Mouse (Mus musculus) embryonic facial prominence, embryonic 11.5 days (tissue): Measurements from ENCODE around the gene Slc16a13. TPM values are rescaled to one million over a fixed set of nuclear protein-coding genes. Genes with fewer than 3 reads are reported as not detected.
A peak's percentile ranks its signal among the peaks of the same experiment; 100 is the strongest.
"Not testable (repeated sequence)": the region's sequence is repeated elsewhere in the genome, so short reads cannot be mapped to it uniquely, and the experiment has no call there.

Source experiments
- ATAC-seq: fragments of 200-750 bp; cut with Nextera tagmentation; replicated peaks from 2 replicates; pipeline ENCODE4 v1.8.0; 2017; ENCODE audit warnings: low read depth; ENCODE audit not compliant: insufficient number of reproducible peaks, low FRiP score, low TSS enrichment
- DNase-seq: peaks from one replicate; pipeline ENCODE4 v3.0.0-alpha.2; 2015; ENCODE audit warnings: low spot score
- H3K27ac ChIP-seq: fragments of 300-500 bp; sonication (generic); replicated peaks from 2 replicates; pipeline ENCODE4 v1.5.1; 2014; ENCODE audit warnings: mild to moderate bottlenecking, low read depth, low read length, control low read depth
- H3K27me3 ChIP-seq: fragments of 300-500 bp; sonication (generic); 2 replicates; pipeline ENCODE4 v1.6.1; 2014; ENCODE audit warnings: mild to moderate bottlenecking, low read length, moderate library complexity, mixed read lengths; ENCODE audit not compliant: control insufficient read depth, insufficient read depth
- H3K36me3 ChIP-seq: fragments of 300-500 bp; sonication (generic); replicated peaks from 2 replicates; pipeline ENCODE4 v1.6.1; 2014; ENCODE audit warnings: low read depth, mild to moderate bottlenecking, low read length, moderate library complexity, mixed read lengths; ENCODE audit not compliant: control insufficient read depth, insufficient read depth
- H3K4me1 ChIP-seq: fragments of 300-500 bp; sonication (generic); 2 replicates; pipeline ENCODE4 v1.6.1; 2014; ENCODE audit warnings: low read length, mixed read lengths; ENCODE audit not compliant: control insufficient read depth, insufficient read depth
- H3K4me2 ChIP-seq: fragments of 300-500 bp; sonication (generic); 2 replicates; pipeline ENCODE4 v1.6.1; 2014; ENCODE audit warnings: low read depth, mild to moderate bottlenecking, control low read depth, low read length, moderate library complexity
- H3K4me3 ChIP-seq: fragments of 300-500 bp; sonication (generic); 2 replicates; pipeline ENCODE4 v1.5.1; 2014; ENCODE audit warnings: low read depth, low read length, control low read depth
- H3K9ac ChIP-seq: fragments of 300-500 bp; sonication (generic); replicated peaks from 2 replicates; pipeline ENCODE4 v1.6.1; 2014; ENCODE audit warnings: mild to moderate bottlenecking, control low read depth, low read length
- H3K9me3 ChIP-seq: fragments of 300-500 bp; sonication (generic); replicated peaks from 2 replicates; pipeline ENCODE4 v1.6.1; 2016; ENCODE audit warnings: mild to moderate bottlenecking, low read length, inconsistent platforms, mixed read lengths; ENCODE audit not compliant: control insufficient read depth
- WGBS: fragments of 180-500 bp; shearing (Covaris S2); extraction: QIAGEN DNeasy Blood & Tissue Kit; methylation state at CpG from one replicate; pipeline ENCODE4 v1.1.7; 2014; 5-methylcytosine and 5-hydroxymethylcytosine counted together
- microRNA counts: library from miRNA; unstranded; fragments of <30 nt; microRNA quantifications from one replicate; lab custom pipeline; 2016
- microRNA-seq: library from miRNA; unstranded; fragments of <30 nt; microRNA quantifications from one replicate; pipeline ENCODE4, GENCODE M21; 2016; ENCODE audit warnings: borderline number of aligned reads
- polyA plus RNA-seq: library from polyadenylated mRNA; unstranded; fragments of >200 nt; fragmentation: Nextera tagmentation; extraction: Ambion mirVana; gene quantifications from 2 replicates; pipeline ENCODE4 v1.2.1, GENCODE M21; 2014

Slc16a13 gene
- polyA plus RNA-seq, 1 experiment from 2014 or later, result 8.5 TPM

GRCm38 (mm10) chr11:70172298-70172697, 48.6 kb downstream of the Slc16a13 start:
- Histone ChIP-seq H3K4me1 (no peaks in the 10 kb centered on the region), H3K27me3 (no peaks in the 10 kb centered on the region), H3K4me3 (no peak overlapping the region), H3K4me2 (no peak overlapping the region), H3K9ac (no peak overlapping the region), H3K36me3 (no peaks in the 10 kb centered on the region), H3K9me3 (no peaks in the 10 kb centered on the region), H3K27ac (no peak overlapping the region)
- no peak for DNase-seq
- 51% methylated on average over 5 of the region's 5 CpGs for WGBS
- ATAC-seq, result no peak

DNA sequence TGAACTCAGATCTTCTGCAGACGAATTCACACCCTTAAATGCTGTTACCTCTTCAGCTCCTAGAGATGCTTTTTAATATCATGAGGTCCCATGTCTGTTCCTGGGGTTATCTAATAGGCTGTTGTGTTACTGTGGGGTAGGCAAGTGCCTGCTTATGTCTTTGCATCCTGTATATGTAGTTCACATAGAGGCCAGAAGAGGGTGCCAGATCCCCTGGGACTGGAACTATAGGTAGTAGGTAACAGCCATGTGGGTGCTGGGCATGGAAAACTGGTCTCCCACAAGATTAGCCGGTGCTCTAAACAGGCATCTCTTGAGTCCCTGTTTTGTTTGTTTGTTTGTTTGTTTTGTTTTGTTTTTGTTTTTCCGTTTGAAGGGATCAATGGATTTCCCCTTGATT, 49.0 kb downstream of the Slc16a13 start:
- H3K4me1 ChIP-seq, result no peaks in the 10 kb centered on the region
- peak; percentile 24 for DNase-seq
- 43% methylated on average over 3 of the region's 3 CpGs for WGBS
- H3K27me3 ChIP-seq, result no peaks in the 10 kb centered on the region
- H3K9me3 ChIP-seq, result no peaks in the 10 kb centered on the region
- no peak overlapping the region for H3K4me3 ChIP-seq
- ATAC-seq, result no peak
- H3K4me2 ChIP-seq, result no peak overlapping the region
- H3K36me3 ChIP-seq, result no peaks in the 10 kb centered on the region
- no peak overlapping the region for H3K27ac ChIP-seq
- H3K9ac ChIP-seq, result no peak overlapping the region

GRCm38 (mm10) chr11:70171181-70171580, 49.7 kb downstream of the Slc16a13 start:
- no peaks in the 10 kb centered on the region for H3K36me3 ChIP-seq
- no peaks in the 10 kb centered on the region for H3K9me3 ChIP-seq
- no peaks in the 10 kb centered on the region for H3K4me1 ChIP-seq
- WGBS, result 82% methylated on average over 7 of the region's 7 CpGs
- H3K4me3 ChIP-seq, result no peak overlapping the region
- ATAC-seq (no peak), DNase-seq (no peak)
- H3K27me3 ChIP-seq, result no peaks in the 10 kb centered on the region
- H3K4me2 ChIP-seq, result no peak overlapping the region
- H3K9ac ChIP-seq, result no peak overlapping the region
- H3K27ac ChIP-seq, result no peak overlapping the region

GRCm38 (mm10) chr11:70170291-70170690, 50.6 kb downstream of the Slc16a13 start:
- no peak overlapping the region for H3K9ac ChIP-seq
- WGBS, result 76% methylated on average over 7 of the region's 7 CpGs
- no peak overlapping the region for H3K4me2 ChIP-seq
- no peak overlapping the region for H3K4me3 ChIP-seq
- DNase-seq (no peak), ATAC-seq (no peak)
- H3K36me3 ChIP-seq, result no peaks in the 10 kb centered on the region
- no peaks in the 10 kb centered on the region for H3K4me1 ChIP-seq
- no peaks in the 10 kb centered on the region for H3K9me3 ChIP-seq
- H3K27me3 ChIP-seq, result no peaks in the 10 kb centered on the region
- H3K27ac ChIP-seq, result no peak overlapping the region

DNA sequence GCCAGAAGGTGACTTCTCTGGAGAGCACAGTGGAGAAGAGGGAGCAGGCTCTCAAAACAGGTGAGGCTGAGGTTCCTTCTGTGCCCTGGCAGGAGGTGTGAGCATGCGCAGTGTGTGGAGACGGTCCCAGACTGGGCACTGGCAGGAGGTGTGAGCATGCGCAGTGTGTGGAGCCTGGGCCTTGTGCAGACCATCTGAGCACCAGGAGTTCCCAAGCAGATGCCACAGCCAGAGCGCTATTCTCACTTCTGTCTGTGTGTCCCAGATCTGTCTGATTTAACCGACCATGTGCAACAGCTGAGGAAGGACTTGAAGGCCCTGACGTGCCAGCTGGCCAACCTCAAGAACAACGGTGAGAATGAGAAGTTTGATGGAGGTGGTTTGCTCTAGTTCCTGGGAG, 51.4 kb downstream of the Slc16a13 start:
- H3K27ac ChIP-seq, H3K4me3 ChIP-seq, H3K36me3 ChIP-seq, ATAC-seq, H3K9me3 ChIP-seq, H3K27me3 ChIP-seq, H3K9ac ChIP-seq, H3K4me1 ChIP-seq, DNase-seq, H3K4me2 ChIP-seq: not testable (repeated sequence)
- 95% methylated on average over 7 of the region's 7 CpGs for WGBS

- WGBS, result 56% methylated on average over 7 of the region's 7 CpGs
- DNase-seq (no peak), ATAC-seq (no peak)
- Histone ChIP-seq H3K9me3 (no peaks in the 10 kb centered on the region), H3K9ac (no peak overlapping the region), H3K27me3 (no peaks in the 10 kb centered on the region), H3K27ac (no peak overlapping the region), H3K4me1 (no peaks in the 10 kb centered on the region), H3K4me3 (no peak overlapping the region), H3K36me3 (no peaks in the 10 kb centered on the region), H3K4me2 (no peak overlapping the region)
Measured at GRCm38 (mm10) chr11:70168136-70168535, 52.7 kb downstream of the Slc16a13 start.

MicroRNAs encoded within 50 kb of the gene (microRNA counts, 519-probe panel; counts per million panel counts)
- not detected for microRNA mmu-miR-195 (lab: Ali Mortazavi, UCI)
- microRNA mmu-miR-497 (lab: Ali Mortazavi, UCI), result 1,888 counts per million, percentile 11 among the panel's probes with 10 or more counts

Small RNA genes within 50 kb of the gene (microRNA-seq; reads per million reads assigned to microRNA genes)
- gene Mir195a (772 reads per million, percentile 68 among the genes with 10 or more reads in this experiment), gene Mir497 (not detected), gene Mir497b (not detected)

Other genes starting within 250 kb of the Slc16a13 start
- gene Ctdnep1, start 239.9 kb downstream of the Slc16a13 start, polyA plus RNA-seq, result 26.2 and 26.5 TPM in 2 replicates
- gene Elp5, start 238.5 kb downstream of the Slc16a13 start, polyA plus RNA-seq, result 156 and 157 TPM in 2 replicates
- gene Gabarap, start 229.9 kb downstream of the Slc16a13 start, polyA plus RNA-seq, result 474 and 509 TPM in 2 replicates
- gene Phf23, start 225.3 kb downstream of the Slc16a13 start, polyA plus RNA-seq, result 57.7 and 58.0 TPM in 2 replicates
- gene Dvl2, start 220.5 kb downstream of the Slc16a13 start, polyA plus RNA-seq, result 34.9 and 35.7 TPM in 2 replicates
- gene Acadvl, start 205.7 kb downstream of the Slc16a13 start, polyA plus RNA-seq, result 54.2 and 57.6 TPM in 2 replicates
- 7.6 and 11.2 TPM in 2 replicates for gene Dlg4, start 204.1 kb downstream of the Slc16a13 start, polyA plus RNA-seq
- gene Asgr1, start 167.0 kb downstream of the Slc16a13 start, polyA plus RNA-seq, result 0.46 and 0.95 TPM in 2 replicates
- not detected in 2 replicates for gene Asgr2, start 128.4 kb downstream of the Slc16a13 start, polyA plus RNA-seq
- 0.39 TPM in 1 of 2 replicates, not detected in the other for gene Mgl2, start 90.7 kb downstream of the Slc16a13 start, polyA plus RNA-seq
- gene Clec10a, start 64.9 kb downstream of the Slc16a13 start, polyA plus RNA-seq, result 0.72 and 1.3 TPM in 2 replicates
- 0.81 TPM in 1 of 2 replicates, not detected in the other for gene Slc16a11, start 8.3 kb downstream of the Slc16a13 start, polyA plus RNA-seq
- gene Bcl6b, start 8.7 kb upstream of the Slc16a13 start, polyA plus RNA-seq, result 6.7 and 6.9 TPM in 2 replicates
- gene 0610010K14Rik, start 16.9 kb upstream of the Slc16a13 start, polyA plus RNA-seq, result 195 and 211 TPM in 2 replicates
- 7.5 and 9.1 TPM in 2 replicates for gene Gm21988, start 18.8 kb upstream of the Slc16a13 start, polyA plus RNA-seq
- 103 and 110 TPM in 2 replicates for gene Rnasek, start 18.8 kb upstream of the Slc16a13 start, polyA plus RNA-seq
- 3.2 and 4.1 TPM in 2 replicates for gene Alox12, start 34.3 kb upstream of the Slc16a13 start, polyA plus RNA-seq
- 0.14 and 0.43 TPM in 2 replicates for gene Alox12e, start 101.6 kb upstream of the Slc16a13 start, polyA plus RNA-seq
- 0.34 and 0.84 TPM in 2 replicates for gene Alox15, start 131.0 kb upstream of the Slc16a13 start, polyA plus RNA-seq
- gene Pelp1, start 189.0 kb upstream of the Slc16a13 start, polyA plus RNA-seq, result 34.9 and 39.4 TPM in 2 replicates
- 21.4 and 24.1 TPM in 2 replicates for gene Arrb2, start 211.6 kb upstream of the Slc16a13 start, polyA plus RNA-seq
- 38.7 and 46.9 TPM in 2 replicates for gene Med11, start 230.9 kb upstream of the Slc16a13 start, polyA plus RNA-seq
- 0.18 and 0.26 TPM in 2 replicates for gene Zmynd15, start 238.4 kb upstream of the Slc16a13 start, polyA plus RNA-seq
- 0.81 and 0.91 TPM in 2 replicates for gene Cxcl16, start 238.9 kb upstream of the Slc16a13 start, polyA plus RNA-seq